Mouse (Mus musculus): ENCODE results near the gene Atrn. TPM values are rescaled to one million over a fixed set of nuclear protein-coding genes. Genes with fewer than 3 reads are reported as not detected.

Atrn gene
- total and polyA plus RNA-seq, 3 experiments = 4.0 to 5.8 (median 4.5) TPM

GRCm38 (mm10) chr2:131038675-131039074 lies 132.4 kb downstream of the Atrn start:
- Histone ChIP-seq H3K36me3 (replicated peaks in 1 of 2; ENCODE audit: control insufficient read depth in 1 of 2, insufficient read depth in 1 of 2, low read length in 1 of 2) (no peaks in the 10 kb centered on the region), H3K9ac (ENCODE audit: insufficient read depth, low read depth) (no peak overlapping the region), H3K4me2 (ENCODE audit: insufficient read depth, low read depth, poor library complexity, severe bottlenecking) (no peak overlapping the region), H3K4me3 (replicated peaks in 1 of 3; ENCODE audit: low read depth in 2 of 3, low read length in 2 of 3, poor library complexity in 1 of 3) (no peak overlapping the region), H3K9me3 (replicated peaks; ENCODE audit: low read length) (no peaks in the 10 kb centered on the region), H3K27ac (ENCODE audit: insufficient read depth, low read depth) (no peak overlapping the region), H3K79me2 (replicated peaks; ENCODE audit: control insufficient read depth, extremely low read depth, insufficient read depth, poor library complexity, severe bottlenecking) (no peaks in the 10 kb centered on the region), H3K27me3 (replicated peaks) (peaks cover 6% of the 10 kb centered on the region), H3K4me1 (ENCODE audit: control insufficient read depth in 1 of 2, insufficient read depth in 2 of 2) (peaks cover 4 to 9% of the 10 kb centered on the region in 2 experiments)
- TF ChIP-seq CHD2 (IDR thresholded peaks at IDR 0.05; ENCODE audit: low read length) (no peak), ZKSCAN1 (IDR thresholded peaks at IDR 0.05; ENCODE audit: borderline replicate concordance, low read depth, low read length) (no peak), MXI1 (IDR thresholded peaks at IDR 0.05; ENCODE audit: low read depth, low read length) (no peak), CTCF (conservative IDR thresholded peaks at IDR 0.05 in 1 of 2, IDR thresholded peaks at IDR 0.05 in 1 of 2; ENCODE audit: low read depth in 2 of 2, low read length in 2 of 2) (no peak), SIN3A (IDR thresholded peaks at IDR 0.05; ENCODE audit: low read length) (no peak), ETS1 (conservative IDR thresholded peaks at IDR 0.05; ENCODE audit: low read depth, low read length) (no peak), ZMIZ1 (IDR thresholded peaks at IDR 0.05; ENCODE audit: low read depth, low read length) (no peak), USF2 (conservative IDR thresholded peaks at IDR 0.05; ENCODE audit: low read depth, low read length) (no peak), POLR2A (IDR thresholded peaks at IDR 0.05; ENCODE audit: low read depth, low read length) (no peak), GABPA (IDR thresholded peaks at IDR 0.05; ENCODE audit: insufficient replicate concordance, low read depth, low read length) (no peak), POLR2AphosphoS2 (IDR thresholded peaks at IDR 0.05; ENCODE audit: low read depth, low read length) (no peak), MAFK (IDR thresholded peaks at IDR 0.05; ENCODE audit: insufficient replicate concordance, low read length) (no peak), RAD21 (IDR thresholded peaks at IDR 0.05; ENCODE audit: low read depth, low read length) (no peak), TBP (conservative IDR thresholded peaks at IDR 0.05; ENCODE audit: low read depth, low read length) (no peak)
- dilution Hi-C loops (cut with MboI; ENCODE audit: extremely low pct_ligation_motif_present, extremely low pct_unique_long_range_greater_than_20kb, low sequenced_read_pairs) = no loop called here
- in situ Hi-C loops (cut with MboI; ENCODE audit: low pct_ligation_motif_present, low pct_unique_long_range_greater_than_20kb, low sequenced_read_pairs) = no loop called here
- DNase-seq (ENCODE audit: extremely low read depth) = no peak

- Histone ChIP-seq H3K79me2 (replicated peaks; ENCODE audit: control insufficient read depth, extremely low read depth, insufficient read depth, poor library complexity, severe bottlenecking) (no peaks in the 10 kb centered on the region), H3K27ac (ENCODE audit: insufficient read depth, low read depth) (no peak overlapping the region), H3K4me2 (ENCODE audit: insufficient read depth, low read depth, poor library complexity, severe bottlenecking) (no peak overlapping the region), H3K4me1 (ENCODE audit: control insufficient read depth in 1 of 2, insufficient read depth in 2 of 2) (peaks cover 6 to 9% of the 10 kb centered on the region in 2 experiments), H3K36me3 (replicated peaks in 1 of 2; ENCODE audit: control insufficient read depth in 1 of 2, insufficient read depth in 1 of 2, low read length in 1 of 2) (no peaks in the 10 kb centered on the region), H3K9ac (ENCODE audit: insufficient read depth, low read depth) (no peak overlapping the region), H3K9me3 (replicated peaks; ENCODE audit: low read length) (no peaks in the 10 kb centered on the region), H3K27me3 (replicated peaks) (peaks cover 1% of the 10 kb centered on the region), H3K4me3 (replicated peaks in 1 of 3; ENCODE audit: low read depth in 2 of 3, low read length in 2 of 3, poor library complexity in 1 of 3) (no peak overlapping the region)
- in situ Hi-C loops (cut with MboI; ENCODE audit: low pct_ligation_motif_present, low pct_unique_long_range_greater_than_20kb, low sequenced_read_pairs) = no loop called here
- dilution Hi-C loops (cut with MboI; ENCODE audit: extremely low pct_ligation_motif_present, extremely low pct_unique_long_range_greater_than_20kb, low sequenced_read_pairs) = no loop called here
- TF ChIP-seq CHD1 (IDR thresholded peaks at IDR 0.05; ENCODE audit: low read depth, low read length) = no peak
- no peak for TF ChIP-seq ELF1 (IDR thresholded peaks at IDR 0.05; ENCODE audit: low read depth, low read length)
- TF ChIP-seq BHLHE40 (IDR thresholded peaks at IDR 0.05; ENCODE audit: low read depth, low read length) = no peak
- TF ChIP-seq RCOR1 (conservative IDR thresholded peaks at IDR 0.05; ENCODE audit: low read depth, low read length) = no peak
- no peak for TF ChIP-seq RAD21 (IDR thresholded peaks at IDR 0.05; ENCODE audit: low read depth, low read length)
- no peak for TF ChIP-seq MXI1 (IDR thresholded peaks at IDR 0.05; ENCODE audit: low read depth, low read length)
- TF ChIP-seq UBTF (IDR thresholded peaks at IDR 0.05; ENCODE audit: low read depth, low read length) = no peak
- no peak for TF ChIP-seq TCF12 (IDR thresholded peaks at IDR 0.05; ENCODE audit: low read depth, low read length)
- TF ChIP-seq PAX5 (IDR thresholded peaks at IDR 0.05; ENCODE audit: low read length) = no peak
- no peak for TF ChIP-seq MEF2A (IDR thresholded peaks at IDR 0.05; ENCODE audit: borderline replicate concordance, low read depth, low read length)
- no peak for TF ChIP-seq ZNF384 (IDR thresholded peaks at IDR 0.05; ENCODE audit: low read depth, low read length)
- TF ChIP-seq MAFK (IDR thresholded peaks at IDR 0.05; ENCODE audit: insufficient replicate concordance, low read length) = no peak
- TF ChIP-seq JUN (IDR thresholded peaks at IDR 0.05; ENCODE audit: insufficient read depth, low read depth, low read length) = no peak
- DNase-seq (ENCODE audit: extremely low read depth) = no peak
Observed at GRCm38 (mm10) chr2:131040854-131041825, 134.8 kb downstream of the Atrn start.

Measured in CH12.LX (cell line).